Mouse (Mus musculus): ENCODE data around the gene Gas2l2. TPM values are rescaled to one million over a fixed set of nuclear protein-coding genes. Genes with fewer than 3 reads are reported as not detected.

The Gas2l2 gene
- total RNA-seq, 2 experiments from 2014 or later = not detected

DNA sequence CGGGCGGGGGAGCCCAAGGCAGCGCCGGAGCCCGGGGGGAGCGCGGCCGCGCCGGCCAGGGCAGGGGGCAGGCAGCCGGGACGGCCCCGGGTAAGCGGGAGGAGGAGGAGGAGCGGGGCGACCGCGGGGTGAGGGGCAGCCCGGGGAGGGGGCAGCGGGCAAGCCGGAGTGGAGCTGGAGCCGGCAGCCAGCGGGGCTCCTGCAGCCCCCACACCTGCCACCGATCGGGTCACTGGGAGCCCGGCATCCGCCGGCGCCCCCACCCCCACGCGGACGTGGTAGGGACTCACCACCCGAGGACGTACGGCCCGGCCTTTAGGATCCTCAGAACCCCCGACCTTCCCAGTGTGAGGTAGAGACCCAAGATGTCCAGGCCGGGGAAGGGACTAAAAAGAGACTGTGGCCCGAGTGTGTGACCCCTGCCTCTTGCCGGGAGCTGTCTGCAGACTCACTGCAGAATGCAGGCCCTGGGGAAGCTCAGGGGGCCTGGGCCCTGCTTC, 19.4 kb downstream of the Gas2l2 start:
- intact Hi-C loops (cut with DNase I) = no loop called here
- DNase-seq = no peak
- Histone ChIP-seq H3K4me3 (peak overlapping the region; percentile 71), H3K27ac (no peak overlapping the region)
- TF ChIP-seq CTCF (IDR thresholded peaks at IDR 0.05) = no peak

DNA sequence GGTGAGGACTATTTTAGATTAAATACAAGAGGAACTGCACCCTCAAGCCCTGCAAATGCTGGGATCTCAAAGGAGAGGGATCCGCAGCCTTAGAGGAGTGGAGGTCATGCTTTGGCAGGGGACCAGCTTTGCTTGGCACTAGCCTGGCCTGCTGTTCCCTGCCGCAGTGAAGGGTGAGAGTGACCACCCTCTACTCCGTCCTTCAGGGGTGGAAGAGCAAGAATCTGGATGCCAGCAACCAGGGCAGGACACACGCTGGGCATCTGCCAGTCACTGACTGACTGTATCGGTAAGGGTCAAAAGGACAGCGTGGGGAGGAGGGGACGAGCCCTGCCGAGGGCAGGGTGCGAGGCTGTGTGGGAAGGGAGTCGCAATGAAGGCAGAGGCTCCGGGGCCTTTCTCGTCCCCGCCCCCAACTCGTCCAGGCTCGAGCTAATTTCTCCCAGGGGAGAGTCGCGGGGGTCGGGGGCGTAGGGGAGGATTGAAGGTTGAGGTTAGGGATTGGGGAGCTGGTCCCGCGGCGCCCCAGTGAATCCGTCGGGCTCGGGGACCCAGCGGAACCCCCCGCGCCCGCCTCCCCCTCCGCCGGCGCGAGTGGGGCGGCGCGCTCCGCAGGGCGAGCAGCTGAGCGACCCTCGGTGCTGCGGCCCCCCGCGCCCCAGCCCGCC, 20.0 kb downstream of the Gas2l2 start, which contains the start of gene Rasl10b:
Gene Rasl10b, plus strand, starts transcription at position 51 of the 668 bp plus-strand sequence.
- Histone ChIP-seq H3K4me3 (peak within 1 kb of the TSS; percentile 71), H3K27ac (no peak within 1 kb of the TSS)
- intact Hi-C loops (cut with DNase I) = no loop called here
- peak; percentile 27 for DNase-seq
- TF ChIP-seq CTCF (IDR thresholded peaks at IDR 0.05) = no peak

DNA sequence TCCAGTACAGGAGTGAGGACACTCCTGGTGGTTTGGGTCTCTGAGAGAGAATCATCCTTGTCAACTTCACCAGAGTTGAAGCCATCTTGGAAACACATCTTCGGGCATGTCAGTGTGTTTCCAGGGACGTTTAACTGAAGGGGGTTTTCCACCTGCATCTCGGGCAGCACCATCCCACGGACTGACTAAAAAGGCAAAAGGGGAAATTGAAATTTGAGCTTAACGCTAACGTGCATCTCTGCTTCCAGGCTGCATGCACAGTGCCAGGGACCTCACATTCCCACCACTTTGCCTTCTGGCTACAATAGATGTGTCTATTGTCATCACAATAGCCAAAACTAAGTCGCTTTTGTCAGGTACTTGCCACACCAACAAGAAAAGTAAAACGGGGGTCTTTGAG, 21.0 kb downstream of the Gas2l2 start:
- intact Hi-C loops (cut with DNase I) = no loop called here
- H3K4me3 ChIP-seq = no peak overlapping the region
- no peak for DNase-seq
- no peak overlapping the region for H3K27ac ChIP-seq
- no peak for TF ChIP-seq CTCF (IDR thresholded peaks at IDR 0.05)

DNA sequence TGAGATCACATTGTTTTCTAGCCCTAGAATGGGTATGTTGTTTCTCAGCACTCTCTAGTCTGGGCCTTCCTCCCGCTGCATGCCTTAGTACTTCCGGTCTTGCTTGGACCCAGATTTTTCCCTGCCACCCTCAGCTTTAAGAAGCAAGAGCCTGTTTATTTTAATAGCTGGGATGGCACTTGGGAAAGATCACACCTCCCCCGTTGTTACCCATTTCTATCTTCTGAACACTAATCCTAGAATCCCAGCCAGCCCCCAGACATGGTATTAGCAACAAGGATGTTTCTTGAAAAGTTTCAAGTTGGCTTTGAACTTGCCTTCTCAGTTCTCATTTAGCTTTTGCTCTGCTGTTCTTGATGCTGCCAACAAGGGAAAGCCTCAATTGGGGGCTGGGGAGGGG, 22.9 kb downstream of the Gas2l2 start:
- TF ChIP-seq CTCF (IDR thresholded peaks at IDR 0.05) = no peak
- Histone ChIP-seq H3K4me3 (no peak overlapping the region), H3K27ac (no peak overlapping the region)
- intact Hi-C loops (cut with DNase I) = no loop called here
- DNase-seq = no peak

DNA sequence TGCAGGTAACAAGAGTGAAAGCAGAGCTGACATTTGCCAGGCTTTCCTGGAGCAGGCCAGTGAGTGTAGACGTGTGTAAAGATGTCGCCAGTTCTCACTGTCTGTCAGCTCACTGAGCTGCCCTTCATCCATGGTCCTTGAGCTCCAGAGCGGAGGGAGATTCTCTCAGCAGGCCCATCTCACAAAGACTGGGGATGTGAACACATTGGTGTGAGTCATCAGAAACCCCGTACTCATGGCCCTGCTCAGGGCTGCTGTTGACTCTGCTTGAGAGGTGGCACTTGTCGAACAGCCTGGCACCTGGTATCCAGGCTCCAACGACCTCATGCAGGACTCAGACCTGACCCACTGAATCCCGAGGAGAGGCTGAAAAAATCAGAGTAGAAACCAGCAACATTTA, 25.5 kb downstream of the Gas2l2 start:
- Histone ChIP-seq H3K4me3 (no peak overlapping the region), H3K27ac (no peak overlapping the region)
- intact Hi-C loops (cut with DNase I) = no loop called here
- no peak for TF ChIP-seq CTCF (IDR thresholded peaks at IDR 0.05)
- no peak for DNase-seq

DNA sequence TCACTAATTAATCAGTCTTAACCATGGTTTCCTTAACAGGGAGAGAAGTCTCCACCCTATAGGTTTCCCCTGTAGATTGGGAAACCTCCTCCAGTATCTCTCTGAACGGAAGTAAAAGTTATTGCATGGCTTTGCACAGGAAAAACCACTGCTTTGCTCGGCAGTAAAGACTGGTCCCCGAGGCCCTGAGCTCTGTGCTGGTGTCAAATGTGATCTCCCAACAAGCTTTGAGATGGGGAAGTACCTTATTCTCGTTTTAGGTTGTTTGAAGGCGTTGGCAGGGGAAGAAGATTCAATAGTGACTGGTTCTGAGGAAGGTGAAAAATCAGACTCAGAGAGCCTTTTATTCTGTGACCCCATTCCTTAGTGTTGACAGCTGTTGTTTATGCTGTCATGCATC, 30.5 kb downstream of the Gas2l2 start:
- Histone ChIP-seq H3K4me3 (no peak overlapping the region), H3K27ac (no peak overlapping the region)
- intact Hi-C loops (cut with DNase I) = no loop called here
- no peak for DNase-seq
- TF ChIP-seq CTCF (IDR thresholded peaks at IDR 0.05) = no peak

DNA sequence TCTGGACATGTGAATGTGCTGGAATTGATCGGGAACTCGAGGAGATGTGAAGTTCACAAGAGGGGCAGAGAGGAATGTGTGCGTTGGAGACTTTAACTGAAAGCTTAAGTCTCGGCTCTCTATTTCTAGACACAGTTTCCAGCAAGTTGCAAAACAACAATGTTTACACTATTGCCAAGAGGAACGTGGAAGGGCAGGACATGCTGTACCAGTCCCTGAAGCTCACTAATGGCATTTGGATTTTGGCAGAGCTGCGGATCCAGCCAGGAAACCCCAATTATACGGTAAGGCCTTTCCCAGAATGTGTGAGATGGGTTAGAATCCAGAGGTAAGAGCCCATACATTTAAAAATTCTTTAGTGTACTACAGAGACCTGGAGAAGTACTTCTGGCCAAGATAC, 31.6 kb downstream of the Gas2l2 start:
- DNase-seq = no peak
- intact Hi-C loops (cut with DNase I) = no loop called here
- Histone ChIP-seq H3K27ac (no peak overlapping the region), H3K4me3 (no peak overlapping the region)
- TF ChIP-seq CTCF (IDR thresholded peaks at IDR 0.05) = no peak

DNA sequence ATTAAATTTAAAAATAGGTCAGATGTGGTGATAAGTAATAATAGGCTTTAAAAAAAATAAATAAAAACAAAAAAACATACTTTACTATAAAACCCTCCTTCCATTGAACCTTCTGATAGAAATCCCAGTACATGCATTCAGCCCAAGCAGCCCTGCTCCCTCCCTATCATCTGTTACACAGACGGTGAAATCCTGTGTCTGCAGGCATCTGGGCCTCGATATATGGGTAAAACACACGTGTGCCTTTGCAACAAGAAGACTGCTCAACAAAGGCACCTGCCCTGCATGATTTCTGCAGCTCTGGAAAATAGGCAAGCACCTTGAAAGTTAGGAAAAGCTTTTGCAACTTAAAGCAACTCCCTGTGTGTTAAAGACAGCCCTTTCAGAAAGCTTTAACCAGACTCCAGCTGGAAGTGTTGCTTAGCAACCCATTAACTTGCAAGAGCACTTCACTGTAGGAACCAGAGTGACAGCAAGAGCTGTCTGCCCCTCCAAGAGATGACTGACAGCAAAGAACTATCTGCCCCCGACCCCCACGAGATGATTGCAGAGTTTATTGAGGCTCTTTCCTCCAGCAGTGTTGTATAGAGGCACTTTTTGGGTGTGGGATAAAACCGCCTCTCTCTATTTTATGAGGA, 34.3 kb downstream of the Gas2l2 start:
- TF ChIP-seq CTCF (IDR thresholded peaks at IDR 0.05) = no peak
- Histone ChIP-seq H3K4me3 (no peak overlapping the region), H3K27ac (no peak overlapping the region)
- intact Hi-C loops (cut with DNase I) = no loop called here
- no peak for DNase-seq

DNA sequence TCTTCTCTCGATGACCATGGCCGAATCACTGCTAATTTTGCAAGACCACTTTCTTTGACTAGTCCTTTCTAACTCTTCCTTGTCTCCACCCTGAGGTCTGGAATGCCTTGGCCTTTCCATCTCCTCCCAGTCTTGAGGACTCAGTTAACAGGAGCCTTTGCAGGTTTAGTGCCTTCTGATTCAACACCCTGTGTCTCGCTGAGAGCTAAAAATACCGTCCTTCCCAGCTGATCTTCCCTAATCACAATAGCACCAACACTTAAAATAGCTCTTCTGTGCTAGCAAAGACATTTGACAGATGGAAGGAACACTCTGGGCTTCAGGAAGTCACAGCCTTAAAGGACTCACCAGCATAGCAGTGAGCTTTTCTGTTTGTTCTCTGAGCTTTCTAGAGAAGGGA, 36.2 kb downstream of the Gas2l2 start:
- H3K27ac ChIP-seq = no peak overlapping the region
- H3K4me3 ChIP-seq = no peak overlapping the region
- TF ChIP-seq CTCF (IDR thresholded peaks at IDR 0.05) = no peak
- DNase-seq = no peak
- intact Hi-C loops (cut with DNase I) = no loop called here

DNA sequence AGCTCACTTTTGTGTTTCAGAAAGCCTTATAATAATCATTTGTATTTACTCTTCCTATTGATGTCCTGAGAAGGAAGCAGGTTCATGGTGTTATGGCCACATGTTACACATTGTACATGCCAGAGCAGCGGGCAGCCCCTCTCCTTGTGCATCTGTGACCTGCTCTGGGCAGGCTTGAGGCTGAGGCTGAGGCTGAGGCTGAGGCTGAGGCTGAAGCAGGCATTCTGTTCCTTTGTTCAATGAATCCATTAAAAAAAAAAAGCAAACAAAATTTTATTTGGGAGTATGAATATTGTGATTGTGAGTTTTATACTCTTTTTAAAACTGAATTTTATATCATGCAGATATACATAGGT, 45.7 kb downstream of the Gas2l2 start:
- intact Hi-C loops (cut with DNase I) = no loop called here
- no peak for DNase-seq
- no peak for TF ChIP-seq CTCF (IDR thresholded peaks at IDR 0.05)

DNA sequence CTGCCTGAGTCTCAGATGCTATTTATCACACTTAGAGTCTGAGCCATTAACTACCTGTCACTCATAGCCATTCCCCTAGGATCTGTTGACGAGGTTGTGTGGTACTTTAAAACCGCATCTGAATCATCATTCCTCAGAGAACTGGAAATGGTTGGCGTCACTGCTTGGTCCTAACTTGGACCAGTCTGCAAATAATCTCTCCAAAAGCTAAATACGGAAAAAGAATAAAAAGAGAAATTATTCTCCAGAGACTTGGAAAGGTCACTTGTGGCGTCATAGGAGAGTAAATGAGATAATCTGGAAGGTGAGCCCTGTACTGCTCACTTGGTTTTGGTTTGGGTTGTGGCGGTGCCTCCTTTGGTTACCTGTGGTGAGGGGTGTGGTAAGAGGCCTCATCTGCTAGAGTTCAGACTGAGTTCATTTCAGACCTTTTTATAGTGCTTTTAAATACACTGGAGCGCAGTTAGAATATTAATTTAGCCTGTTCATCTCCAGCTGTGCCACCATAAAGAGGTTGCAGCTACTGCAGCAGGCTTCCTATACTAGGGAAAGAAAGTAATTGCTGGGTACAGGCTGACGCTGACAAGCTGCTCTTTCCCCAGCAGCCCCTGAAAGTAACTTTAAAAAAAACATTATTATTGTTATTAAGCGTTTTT, 46.3 kb downstream of the Gas2l2 start:
- DNase-seq = no peak
- intact Hi-C loops (cut with DNase I) = no loop called here
- no peak overlapping the region for H3K27ac ChIP-seq
- no peak overlapping the region for H3K4me3 ChIP-seq
- TF ChIP-seq CTCF (IDR thresholded peaks at IDR 0.05) = no peak

More for the DNA sequence above, 45.7 kb downstream of the Gas2l2 start:
- H3K27ac ChIP-seq = no peak overlapping the region
- no peak overlapping the region for H3K4me3 ChIP-seq

DNA sequence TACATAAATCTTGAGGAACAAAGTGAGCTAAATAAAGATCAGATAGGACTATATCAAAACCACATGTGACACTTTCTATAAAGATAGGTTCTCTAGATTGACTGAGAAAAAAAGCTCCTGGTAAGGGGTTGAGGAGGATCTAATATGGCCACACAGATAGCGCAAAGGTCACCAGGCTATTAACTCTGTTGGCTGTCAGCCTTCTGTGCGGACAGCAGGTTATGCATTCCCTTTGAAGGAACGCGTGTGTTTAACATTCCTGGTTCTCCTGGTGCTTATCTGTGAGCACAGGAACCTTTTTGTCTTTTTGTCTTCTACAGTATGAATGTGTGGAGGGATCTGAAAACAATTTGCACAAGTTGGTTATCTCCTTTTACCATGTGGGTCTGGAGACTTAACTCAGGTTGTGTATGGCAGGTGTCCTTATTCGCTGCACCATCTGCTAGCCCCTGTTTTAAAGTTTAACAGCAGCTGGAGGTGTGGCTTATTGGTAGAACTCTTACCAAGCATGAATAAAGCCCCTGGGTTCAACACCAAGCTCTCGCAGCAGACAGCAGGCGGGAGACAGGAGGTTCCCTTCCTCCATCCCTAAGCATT, 49.4 kb downstream of the Gas2l2 start:
- intact Hi-C loops (cut with DNase I) = no loop called here
- TF ChIP-seq CTCF (IDR thresholded peaks at IDR 0.05) = no peak

More for the DNA sequence above, 49.4 kb downstream of the Gas2l2 start:
- no peak overlapping the region for H3K27ac ChIP-seq
- H3K4me3 ChIP-seq = no peak overlapping the region
- no peak for DNase-seq

Other genes with a start within 250 kb of the Gas2l2 start
- 1 to 10 TPM in 1 of 2 experiments, under 1 TPM in 1; 0.99 to 1.1 TPM for gene Slfn3, start 238.1 kb downstream of the Gas2l2 start, total RNA-seq (2021)
- not detected for gene Slfn14, start 142.7 kb downstream of the Gas2l2 start, total RNA-seq (2021)
- gene Ap2b1, start 130.4 kb downstream of the Gas2l2 start, total RNA-seq (2021) = 10 to 100 TPM; 28.8 to 36.0 TPM
- gene Pex12, start 126.9 kb downstream of the Gas2l2 start, total RNA-seq (2021) = 10 to 100 TPM; 10.7 to 15.1 TPM
- gene Rasl10b, start 20.3 kb downstream of the Gas2l2 start, total RNA-seq (2021) = under 1 TPM; 0.36 to 0.50 TPM
- not detected for gene 1700020L24Rik, start 8.2 kb upstream of the Gas2l2 start, total RNA-seq (2021)
- gene Mmp28, start 33.6 kb upstream of the Gas2l2 start, total RNA-seq (2021) = 1 to 10 TPM; 1.9 to 3.2 TPM
- 10 to 100 TPM; 27.1 to 30.5 TPM for gene Taf15, start 43.6 kb upstream of the Gas2l2 start, total RNA-seq (2021)
- gene Heatr9, start 92.7 kb upstream of the Gas2l2 start, total RNA-seq (2021) = not detected
- gene Ccl5, start 101.1 kb upstream of the Gas2l2 start, total RNA-seq (2021) = not detected
- 1 to 10 TPM; 2.4 to 6.2 TPM for gene Ccl9, start 149.2 kb upstream of the Gas2l2 start, total RNA-seq (2021)
- 1 to 10 TPM; 5.5 to 9.3 TPM for gene Ccl6, start 163.6 kb upstream of the Gas2l2 start, total RNA-seq (2021)
- not detected for gene Rpl9-ps1, start 216.2 kb upstream of the Gas2l2 start, total RNA-seq (2021)
- gene Ccl3, start 219.9 kb upstream of the Gas2l2 start, total RNA-seq (2021) = not detected
- not detected for gene Ccl4, start 233.1 kb upstream of the Gas2l2 start, total RNA-seq (2021)

Data from gastrocnemius, adult 2 months (tissue).